Mouse (Mus musculus) forebrain, embryonic 14.5 days (tissue): ENCODE measurements around the gene Sirt4. TPM values are rescaled to one million over a fixed set of nuclear protein-coding genes. Genes with fewer than 3 reads are reported as not detected.

Source experiments
- ATAC-seq: fragments of 200-750 bp; cut with Nextera tagmentation; 2 replicates; pipeline ENCODE4 v1.8.0; 2017; ENCODE audit warnings: mild to moderate bottlenecking, moderate library complexity
- DNase-seq: peaks from one replicate; pipeline ENCODE4 v3.0.0-alpha.2; 2015; ENCODE audit warnings: low spot score
- H3K27ac ChIP-seq: fragments of 300-500 bp; sonication (generic); 2 replicates; pipeline ENCODE4 v1.5.1; 2014; ENCODE audit warnings: low read depth, mild to moderate bottlenecking, control low read depth, low read length, moderate library complexity
- H3K27me3 ChIP-seq: fragments of 300-500 bp; sonication (generic); replicated peaks from 2 replicates; pipeline ENCODE4 v1.6.1; 2014; ENCODE audit warnings: low read length, control low read depth, mixed read lengths; ENCODE audit not compliant: control insufficient read depth, insufficient read depth
- H3K36me3 ChIP-seq: fragments of 300-500 bp; sonication (generic); 2 replicates; pipeline ENCODE4 v1.6.1; 2014; ENCODE audit warnings: low read length, control low read depth; ENCODE audit not compliant: control insufficient read depth, insufficient read depth
- H3K4me1 ChIP-seq: fragments of 300-500 bp; sonication (generic); 2 replicates; pipeline ENCODE4 v1.6.1; 2014; ENCODE audit warnings: antibody characterized with exemption, low read length, control low read depth; ENCODE audit not compliant: control insufficient read depth, insufficient read depth
- H3K4me2 ChIP-seq: fragments of 300-500 bp; sonication (generic); 2 replicates; pipeline ENCODE4 v1.6.1; 2014; ENCODE audit warnings: mild to moderate bottlenecking, control low read depth, low read length
- H3K4me3 ChIP-seq: fragments of 300-500 bp; sonication (generic); 2 replicates; pipeline ENCODE4 v1.5.1; 2014; ENCODE audit warnings: low read depth, low read length, control low read depth
- H3K9ac ChIP-seq: fragments of 300-500 bp; sonication (generic); 2 replicates; pipeline ENCODE4 v1.6.1; 2014; ENCODE audit warnings: mild to moderate bottlenecking, low read length, control low read depth, moderate library complexity
- H3K9me3 ChIP-seq: fragments of 300-500 bp; sonication (generic); replicated peaks from 2 replicates; pipeline ENCODE4 v1.6.1; 2016; ENCODE audit warnings: low read length, control low read depth, mixed read lengths; ENCODE audit not compliant: control insufficient read depth
- WGBS: fragments of 180-500 bp; shearing (Covaris S2); extraction: QIAGEN DNeasy Blood & Tissue Kit; methylation state at CpG from one replicate; pipeline ENCODE4 v1.1.7; 2014; 5-methylcytosine and 5-hydroxymethylcytosine counted together
- polyA plus RNA-seq: library from polyadenylated mRNA; unstranded; fragments of >200 nt; fragmentation: Nextera tagmentation; extraction: Ambion mirVana; gene quantifications from 2 replicates; pipeline ENCODE4 v1.2.1, GENCODE M21; 2014

The Sirt4 gene
- polyA plus RNA-seq, 1 experiment from 2014 or later: 19.5 TPM

DNA sequence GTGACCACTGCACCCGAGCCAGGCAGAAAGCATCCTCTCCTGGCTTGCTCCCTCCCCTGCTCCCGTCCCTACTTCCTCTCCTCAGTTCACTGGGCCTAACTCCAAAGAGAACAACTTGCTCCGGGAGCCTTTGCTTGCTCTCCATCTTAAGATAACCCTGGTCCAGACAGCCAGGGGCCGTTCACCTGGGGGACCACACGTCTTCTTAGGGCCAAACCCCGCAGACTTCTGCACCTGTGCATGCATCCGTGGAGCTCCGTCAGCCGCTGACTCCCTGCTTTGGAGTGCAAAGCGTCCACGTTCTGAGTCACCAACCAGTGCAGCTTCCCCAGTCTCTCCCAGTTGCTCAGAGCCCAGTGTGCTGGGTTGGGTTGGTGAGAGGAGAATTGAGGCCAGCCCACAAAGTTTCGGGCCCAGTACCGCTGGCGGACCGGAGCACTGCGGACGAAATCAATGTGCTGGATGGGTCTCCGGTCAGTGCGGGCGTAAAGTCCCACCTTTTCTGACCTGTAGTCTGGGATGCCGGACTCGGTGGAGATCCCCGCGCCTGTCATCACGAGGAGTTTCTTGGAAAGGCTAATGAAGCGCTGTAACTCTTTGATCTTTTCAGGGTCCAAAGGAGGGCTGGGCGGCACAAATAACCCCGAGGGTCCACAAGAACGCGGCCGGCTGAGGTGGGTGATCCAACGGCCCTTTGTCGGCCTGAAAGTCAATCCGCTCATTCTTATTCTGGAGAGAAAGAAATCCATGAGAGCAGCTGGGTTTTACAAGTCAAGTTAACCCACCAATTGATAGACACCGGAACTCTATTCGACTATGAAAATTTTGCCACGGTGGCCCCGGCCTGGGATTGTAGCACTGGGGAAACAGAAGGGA is 1.9 kb downstream of the Sirt4 start:
- H3K4me3 ChIP-seq: no peak overlapping the region; the same call in 1 of the 2 replicates
- peaks cover 5% of the 10 kb centered on the region for H3K36me3 ChIP-seq
- ATAC-seq (no peak), DNase-seq (no peak)
- no peak overlapping the region for H3K27ac ChIP-seq
- WGBS: 27% methylated on average over 38 of the region's 38 CpGs
- peak overlapping the region; percentile 54; the same call in 1 of the 2 replicates for H3K9ac ChIP-seq
- 0 out of 2 replicates have a peak, but pooled peaks cover 6% of the 10 kb centered on the region for H3K27me3 ChIP-seq
- H3K4me2 ChIP-seq: peak overlapping the region; percentile 40
- H3K9me3 ChIP-seq: no peaks in the 10 kb centered on the region
- peaks cover 13% of the 10 kb centered on the region for H3K4me1 ChIP-seq

DNA sequence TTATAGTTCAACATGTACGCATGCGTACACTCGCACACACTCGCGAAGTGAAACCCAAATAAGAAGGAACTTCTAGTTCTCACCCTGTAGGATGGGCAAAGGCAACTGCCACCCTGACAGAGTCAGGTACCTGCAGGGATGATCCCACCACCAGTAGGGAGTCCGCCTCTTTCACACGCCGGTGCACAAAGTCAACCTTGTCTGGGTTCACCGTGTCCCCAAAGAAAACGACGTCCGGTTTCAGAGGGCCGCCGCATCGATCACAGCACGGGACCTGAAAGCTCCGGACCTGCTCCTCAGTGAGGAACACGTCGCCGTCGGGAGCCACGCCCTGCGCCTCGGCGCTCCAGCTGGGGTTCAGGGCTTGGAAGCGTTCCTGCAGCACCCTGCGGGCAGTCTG is 4.4 kb downstream of the Sirt4 start:
- Histone ChIP-seq H3K36me3 (peaks cover 7% of the 10 kb centered on the region), H3K4me1 (peaks cover 13% of the 10 kb centered on the region), H3K27me3 (0 out of 2 replicates have a peak, but pooled peaks cover 6% of the 10 kb centered on the region), H3K27ac (no peak overlapping the region), H3K9ac (peak overlapping the region; percentile 46; the same call in 1 of the 2 replicates), H3K4me2 (peak overlapping the region; percentile 34), H3K9me3 (no peaks in the 10 kb centered on the region), H3K4me3 (peak overlapping the region; percentile 9; the same call in 1 of the 2 replicates)
- DNase-seq (no peak), ATAC-seq (no peak)
- WGBS: 15% methylated on average over 27 of the region's 27 CpGs

- Histone ChIP-seq H3K4me3 (no peak overlapping the region), H3K9me3 (no peaks in the 10 kb centered on the region), H3K27me3 (0 out of 2 replicates have a peak, but pooled peaks cover 6% of the 10 kb centered on the region), H3K27ac (no peak overlapping the region), H3K4me2 (no peak overlapping the region), H3K36me3 (peaks cover 7% of the 10 kb centered on the region), H3K4me1 (peaks cover 10% of the 10 kb centered on the region), H3K9ac (no peak overlapping the region)
- ATAC-seq (no peak), DNase-seq (no peak)
- WGBS: 36% methylated on average over 15 of the region's 15 CpGs
Measured at GRCm38 (mm10) chr5:115479561-115479960, 5.0 kb downstream of the Sirt4 start.

DNA sequence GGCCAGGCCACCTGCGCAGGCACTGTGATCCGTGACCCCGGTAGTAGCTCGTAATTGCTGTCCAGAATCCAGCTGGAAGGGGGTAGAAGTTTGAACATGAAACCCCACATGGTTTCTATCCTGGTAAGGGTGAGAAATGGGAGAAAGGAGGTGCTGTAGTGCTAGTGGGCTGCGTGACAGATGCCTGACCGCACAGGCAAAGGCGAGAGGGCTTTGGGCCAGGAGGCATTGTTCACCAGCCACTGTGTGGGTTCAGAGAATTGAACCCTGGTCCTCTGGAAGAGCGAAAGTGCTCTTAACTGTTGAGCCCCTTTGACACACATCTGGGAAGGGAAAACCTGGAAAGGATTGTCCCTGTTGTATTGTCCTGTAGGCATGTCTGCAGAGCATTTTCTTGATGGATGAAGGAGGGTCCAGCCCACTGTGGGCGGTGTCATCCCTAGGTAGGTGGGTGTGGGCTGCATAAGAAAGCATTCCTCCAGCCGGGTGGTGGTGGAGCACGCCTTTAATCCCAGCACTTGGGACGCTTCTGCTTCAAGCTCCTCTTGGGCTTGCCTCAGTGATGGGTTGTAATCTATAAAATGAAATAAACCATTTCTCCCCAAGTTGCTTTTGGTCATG is 8.3 kb downstream of the Sirt4 start:
- peak; percentile 56 for ATAC-seq
- Histone ChIP-seq H3K27me3 (no peaks in the 10 kb centered on the region), H3K27ac (no peak overlapping the region), H3K9ac (peak overlapping the region; percentile 45), H3K4me2 (peak overlapping the region; percentile 52), H3K4me1 (peaks cover 4% of the 10 kb centered on the region; the same call in 1 of the 2 replicates), H3K36me3 (peaks cover 7% of the 10 kb centered on the region), H3K4me3 (peak overlapping the region; percentile 35), H3K9me3 (no peaks in the 10 kb centered on the region)
- 36% methylated on average over 12 of the region's 12 CpGs for WGBS
- DNase-seq: no peak

DNA sequence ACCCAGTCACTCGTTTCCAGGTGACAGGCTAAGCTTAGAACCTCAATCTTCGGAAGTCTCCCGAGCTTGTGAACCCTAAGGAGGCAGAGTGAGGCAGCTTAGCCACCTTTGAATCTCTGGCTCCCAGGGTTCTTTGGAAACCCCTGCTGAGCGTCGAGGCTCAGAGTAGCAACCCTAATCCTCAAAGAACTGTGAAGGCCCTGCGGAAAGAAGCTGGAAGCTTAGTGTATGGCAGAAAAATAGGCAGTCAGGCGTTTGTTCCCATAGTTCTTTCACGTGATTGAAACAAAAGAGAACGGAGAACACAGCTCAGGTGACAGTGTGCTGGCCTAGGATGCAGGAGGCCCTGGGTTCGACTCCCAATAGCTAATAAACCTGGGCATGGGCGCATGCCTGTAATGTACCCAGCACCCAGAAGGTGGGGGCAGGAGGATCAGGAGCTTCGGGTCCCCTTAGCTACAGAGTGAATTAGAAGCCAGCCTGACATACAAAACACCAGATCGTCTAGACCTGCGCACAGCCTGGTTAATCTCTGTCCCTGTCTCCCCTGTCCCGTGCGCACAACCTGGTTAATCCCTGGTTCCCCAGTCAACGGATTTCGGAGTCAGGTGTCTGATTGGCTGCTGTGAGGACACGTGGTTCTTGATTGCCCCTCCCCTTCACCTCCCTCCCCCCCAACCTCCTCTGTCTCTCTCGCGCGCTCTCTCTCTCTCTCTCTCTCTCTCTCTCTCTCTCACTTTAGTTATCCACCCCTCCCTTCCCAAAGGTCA is 9.0 kb downstream of the Sirt4 start:
- Histone ChIP-seq H3K36me3 (peaks cover 7% of the 10 kb centered on the region), H3K27me3 (no peaks in the 10 kb centered on the region), H3K4me3 (peak overlapping the region; percentile 35), H3K27ac (0 out of 2 replicates have a peak overlapping the region, but pooled peaks have one; percentile 14), H3K4me2 (peak overlapping the region; percentile 52), H3K4me1 (peaks cover 4% of the 10 kb centered on the region; the same call in 1 of the 2 replicates), H3K9ac (peak overlapping the region; percentile 59), H3K9me3 (no peaks in the 10 kb centered on the region)
- WGBS: 7% methylated on average over 22 of the region's 22 CpGs
- DNase-seq (peak; percentile 86), ATAC-seq (peak; percentile 78)

GRCm38 (mm10) chr5:115474174-115474828 is 10.2 kb downstream of the Sirt4 start:
- Histone ChIP-seq H3K4me2 (no peak overlapping the region), H3K4me3 (no peak overlapping the region), H3K9ac (no peak overlapping the region), H3K4me1 (no peaks in the 10 kb centered on the region), H3K27me3 (no peaks in the 10 kb centered on the region), H3K27ac (no peak overlapping the region), H3K9me3 (no peaks in the 10 kb centered on the region), H3K36me3 (peaks cover 5% of the 10 kb centered on the region)
- DNase-seq (no peak), ATAC-seq (no peak)
- WGBS: 84% methylated on average over 22 of the region's 22 CpGs

DNA sequence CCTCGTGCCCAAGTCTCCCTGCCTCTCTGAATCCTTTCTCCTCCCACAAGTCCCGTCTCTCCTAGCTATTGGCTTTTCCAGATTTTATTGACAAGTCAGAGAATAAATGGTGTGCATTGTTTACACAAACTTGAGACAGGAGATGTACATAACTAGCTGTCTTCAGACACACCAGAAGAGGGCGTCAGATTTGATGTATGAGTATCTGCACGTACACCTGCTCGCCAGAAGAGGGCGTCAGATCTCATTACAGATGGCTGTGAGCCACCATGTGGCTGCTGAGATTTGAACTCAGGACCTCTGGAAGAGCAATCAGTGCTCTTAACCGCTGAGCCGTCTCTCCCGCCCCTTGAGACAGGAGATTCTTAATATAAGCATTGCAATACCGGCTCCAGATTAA is 11.3 kb downstream of the Sirt4 start:
- WGBS: 75% methylated on average over 10 of the region's 10 CpGs
- H3K4me1 ChIP-seq: no peaks in the 10 kb centered on the region
- no peak for ATAC-seq
- H3K27me3 ChIP-seq: no peaks in the 10 kb centered on the region
- H3K9ac ChIP-seq: no peak overlapping the region
- DNase-seq: no peak
- no peaks in the 10 kb centered on the region for H3K9me3 ChIP-seq
- no peak overlapping the region for H3K4me3 ChIP-seq
- H3K27ac ChIP-seq: no peak overlapping the region
- no peak overlapping the region for H3K4me2 ChIP-seq
- peaks cover 4% of the 10 kb centered on the region; the same call in 1 of the 2 replicates for H3K36me3 ChIP-seq
